Mouse (Mus musculus) heart, postnatal 0 days (tissue): Measurements from ENCODE around the gene Plpp7. TPM values are rescaled to one million over a fixed set of nuclear protein-coding genes. Genes with fewer than 3 reads are reported as not detected.

ENCODE experiments used
- ATAC-seq: fragments of 200-750 bp; cut with Nextera tagmentation; 2 replicates; pipeline ENCODE4 v1.8.0; 2017; ENCODE audit warnings: low read depth, moderate number of reproducible peaks, moderate library complexity; ENCODE audit not compliant: insufficient read depth
- DNase-seq: peaks from one replicate; pipeline ENCODE4 v3.0.0-alpha.2; 2016; ENCODE audit warnings: low spot score
- H3K27ac ChIP-seq: fragments of 300-500 bp; sonication (generic); 2 replicates; pipeline ENCODE4 v1.5.1; 2014; ENCODE audit warnings: low read depth, mild to moderate bottlenecking
- H3K27me3 ChIP-seq: fragments of 300-500 bp; sonication (generic); 2 replicates; pipeline ENCODE4 v1.6.1; 2014; ENCODE audit warnings: low read length, mixed read lengths; ENCODE audit not compliant: control insufficient read depth, insufficient read depth
- H3K36me3 ChIP-seq: fragments of 300-500 bp; sonication (generic); replicated peaks from 2 replicates; pipeline ENCODE4 v1.6.1; 2014; ENCODE audit warnings: low read length, mixed read lengths; ENCODE audit not compliant: control insufficient read depth, insufficient read depth
- H3K4me1 ChIP-seq: fragments of 300-500 bp; sonication (generic); 2 replicates; pipeline ENCODE4 v1.6.1; 2014; ENCODE audit warnings: antibody characterized with exemption; ENCODE audit not compliant: control insufficient read depth, insufficient read depth
- H3K4me2 ChIP-seq: fragments of 300-500 bp; sonication (generic); 2 replicates; pipeline ENCODE4 v1.6.1; 2014; ENCODE audit warnings: low read depth, mild to moderate bottlenecking, low read length, moderate library complexity
- H3K4me3 ChIP-seq: fragments of 300-500 bp; sonication (generic); 2 replicates; pipeline ENCODE4 v1.5.1; 2014; ENCODE audit warnings: low read depth, low read length
- H3K9ac ChIP-seq: fragments of 300-500 bp; sonication (generic); replicated peaks from 2 replicates; pipeline ENCODE4 v1.6.1; 2014; ENCODE audit warnings: low read depth, low read length, mixed read lengths
- H3K9me3 ChIP-seq: fragments of 300-500 bp; sonication (generic); replicated peaks from 2 replicates; pipeline ENCODE4 v1.6.1; 2016; ENCODE audit warnings: low read length; ENCODE audit not compliant: control insufficient read depth
- CTCF ChIP-seq: IDR thresholded peaks from 2 replicates; pipeline ENCODE4 v1.5.1; 2016; ENCODE audit warnings: antibody characterized with exemption, control low read depth, low read depth
- EP300 ChIP-seq: IDR thresholded peaks from 2 replicates; pipeline ENCODE4 v1.6.1; 2016; ENCODE audit warnings: antibody characterized with exemption, low read depth
- WGBS: fragments of 180-500 bp; shearing (Covaris S2); extraction: QIAGEN DNeasy Blood & Tissue Kit; methylation state at CpG from one replicate; pipeline ENCODE4 v1.1.7; 2014; 5-methylcytosine and 5-hydroxymethylcytosine counted together
- polyA plus RNA-seq: library from polyadenylated mRNA; unstranded; fragments of >200 nt; fragmentation: Nextera tagmentation; extraction: Ambion mirVana; gene quantifications from 2 replicates; pipeline ENCODE4 v1.2.1, GENCODE M21; 2015
- total RNA-seq: library from RNA; depleted of rRNA; stranded (reverse); fragments of >200 nt; gene quantifications from 2 replicates; pipeline ENCODE4 v1.2.3, GENCODE M21; 2014; ENCODE audit warnings: low replicate concordance

Gene Plpp7
- total and polyA plus RNA-seq, 2 experiments from 2014 or later, result 24.0 to 56.3 TPM

DNA sequence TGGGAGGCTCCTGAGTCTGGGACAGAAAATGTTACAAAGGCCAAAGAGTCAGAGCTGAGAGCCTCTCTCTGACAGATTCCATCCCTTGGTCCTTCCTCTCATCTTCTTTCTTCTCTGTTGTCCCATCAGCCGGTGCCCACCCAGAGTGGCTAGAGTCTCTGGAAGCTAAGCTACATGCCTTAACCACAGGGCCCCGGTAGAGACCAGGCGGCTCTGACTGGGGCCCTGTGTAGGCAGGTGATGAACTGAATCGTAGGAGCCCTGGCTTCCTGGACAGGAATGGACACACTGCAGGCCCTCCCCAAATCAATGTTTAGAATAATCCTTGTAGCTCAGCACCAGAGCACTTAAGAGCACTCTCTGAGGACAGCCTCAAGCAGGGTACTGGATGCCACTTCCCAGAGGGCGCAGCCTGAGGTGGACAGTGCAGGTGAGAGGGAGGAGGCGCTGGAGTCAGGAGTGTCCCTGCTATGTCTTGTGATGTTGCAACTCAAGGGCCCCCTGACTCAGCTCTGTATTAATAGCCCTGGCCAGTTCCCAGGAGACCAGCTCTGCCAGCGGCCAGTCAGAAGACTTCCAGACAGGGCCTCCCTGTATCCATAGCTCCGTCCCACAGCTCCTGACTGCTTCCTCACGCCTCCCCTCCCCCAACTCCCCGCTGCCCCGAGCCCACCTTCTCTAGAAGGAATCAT lies 34.2 kb downstream of the Plpp7 start:
- Histone ChIP-seq H3K4me1 (peaks cover 30% of the 10 kb centered on the region), H3K9me3 (no peaks in the 10 kb centered on the region), H3K4me2 (peak overlapping the region; percentile 16; the same call in 1 of the 2 replicates), H3K36me3 (no peaks in the 10 kb centered on the region), H3K27ac (peak overlapping the region; percentile 94), H3K4me3 (no peak overlapping the region), H3K9ac (no peak overlapping the region), H3K27me3 (no peaks in the 10 kb centered on the region)
- 24% methylated on average over 11 of the region's 11 CpGs for WGBS
- DNase-seq (peak; percentile 93), ATAC-seq (peak; percentile 86)
- TF ChIP-seq CTCF (no peak), EP300 (peak; percentile 98)

DNA sequence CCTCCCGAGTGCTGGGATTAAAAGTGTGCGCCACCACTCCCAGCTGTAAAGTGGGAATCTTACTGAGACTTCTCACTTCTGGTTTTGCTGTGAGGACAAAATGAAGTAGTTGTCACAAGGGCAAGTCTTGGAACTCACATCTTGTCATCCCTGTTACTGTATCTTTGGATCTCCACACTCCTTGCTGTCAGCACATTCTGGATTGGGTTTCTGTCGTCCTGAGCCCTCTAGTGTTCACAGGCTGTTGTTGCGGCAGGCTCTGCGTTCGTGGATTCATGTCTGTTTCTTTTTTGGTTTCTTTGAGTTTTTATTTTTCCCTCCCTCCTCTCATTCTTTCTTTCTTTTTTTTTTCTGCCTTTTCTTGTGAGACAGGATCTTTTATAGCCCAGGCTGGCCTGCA lies 35.1 kb downstream of the Plpp7 start:
- Histone ChIP-seq H3K27ac (peak overlapping the region; percentile 94), H3K9me3 (no peaks in the 10 kb centered on the region), H3K9ac (no peak overlapping the region), H3K4me1 (peaks cover 30% of the 10 kb centered on the region), H3K36me3 (no peaks in the 10 kb centered on the region), H3K4me3 (no peak overlapping the region), H3K4me2 (peak overlapping the region; percentile 12; the same call in 1 of the 2 replicates), H3K27me3 (no peaks in the 10 kb centered on the region)
- ATAC-seq, result no peak
- WGBS, result 26% methylated on average over 6 of the region's 6 CpGs
- TF ChIP-seq EP300, result no peak
- TF ChIP-seq CTCF, result peak; percentile 85
- DNase-seq, result peak; percentile 52

DNA sequence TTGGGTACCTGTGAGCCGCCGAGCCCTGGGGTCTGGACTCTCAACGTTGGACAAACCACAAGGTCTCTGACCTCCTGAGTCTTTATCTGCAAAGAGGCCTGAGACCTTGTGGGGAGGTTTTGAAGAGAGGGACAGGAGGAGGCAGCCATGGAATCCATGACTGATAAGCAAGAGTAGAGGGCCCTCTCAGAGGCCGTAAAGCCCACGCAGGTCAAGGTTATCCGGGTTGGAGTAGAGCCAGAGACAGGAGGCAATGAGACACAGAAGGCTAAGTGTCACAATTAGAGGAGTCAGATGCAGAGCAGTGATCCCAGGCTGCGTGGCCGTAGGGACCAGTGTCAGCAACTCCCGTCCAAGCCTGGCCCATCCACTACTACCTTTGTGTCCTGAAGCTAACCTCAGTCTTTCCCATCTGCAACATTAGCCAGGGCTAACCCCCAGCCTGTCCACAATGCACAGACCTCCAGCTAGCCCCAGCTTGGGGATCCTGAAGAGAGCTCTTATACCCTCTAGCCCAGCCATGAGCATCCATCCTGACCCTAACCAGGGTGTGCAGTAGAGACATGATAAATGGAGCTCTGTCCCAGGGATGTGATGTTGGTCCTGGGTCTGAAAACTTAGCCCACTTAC lies 36.0 kb downstream of the Plpp7 start:
- H3K4me3 ChIP-seq, result no peak overlapping the region
- TF ChIP-seq EP300 (no peak), CTCF (no peak)
- peaks cover 30% of the 10 kb centered on the region for H3K4me1 ChIP-seq
- no peak overlapping the region for H3K4me2 ChIP-seq
- peak overlapping the region; percentile 94 for H3K27ac ChIP-seq
- H3K36me3 ChIP-seq, result no peaks in the 10 kb centered on the region
- no peak for DNase-seq
- H3K9me3 ChIP-seq, result no peaks in the 10 kb centered on the region
- no peaks in the 10 kb centered on the region for H3K27me3 ChIP-seq
- no peak for ATAC-seq
- 16% methylated on average over 9 of the region's 9 CpGs for WGBS
- no peak overlapping the region for H3K9ac ChIP-seq

DNA sequence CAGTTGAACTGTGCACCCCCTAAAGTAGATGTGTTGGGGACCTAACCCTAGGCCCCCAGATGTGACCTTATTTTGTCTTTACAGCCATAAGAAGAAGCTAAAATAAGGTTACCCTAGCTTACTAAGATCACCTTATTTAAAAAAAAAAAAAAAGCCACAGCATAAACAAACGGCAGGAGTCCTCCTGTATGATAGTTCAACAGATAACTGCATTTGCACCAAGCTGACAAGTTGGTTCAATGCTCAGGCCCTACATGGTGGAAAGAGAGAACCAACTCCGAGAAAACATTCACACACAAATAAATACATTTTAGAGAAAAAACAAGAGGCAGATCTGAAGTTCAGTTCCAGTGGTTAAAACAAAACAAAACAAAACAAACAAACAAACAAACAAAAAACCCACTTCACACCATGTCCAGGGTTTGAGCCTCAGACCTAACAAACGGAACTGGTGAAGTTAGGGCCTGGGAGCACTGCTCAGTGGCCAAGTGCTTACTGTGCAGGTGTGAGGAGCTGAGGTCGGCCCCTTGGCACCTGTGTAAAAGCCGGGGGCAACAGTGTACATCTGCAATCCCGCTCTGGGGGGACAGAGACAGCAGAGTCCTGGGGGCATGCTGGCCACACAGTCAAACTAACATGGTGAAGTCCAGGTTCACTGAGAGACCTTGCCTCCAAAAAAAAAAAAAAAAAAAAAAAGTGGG lies 36.7 kb downstream of the Plpp7 start:
- DNase-seq (no peak), ATAC-seq (no peak)
- WGBS, result 67% methylated on average over 6 of the region's 6 CpGs
- Histone ChIP-seq H3K4me3 (no peak overlapping the region), H3K9ac (no peak overlapping the region), H3K4me2 (no peak overlapping the region), H3K4me1 (peaks cover 30% of the 10 kb centered on the region), H3K9me3 (no peaks in the 10 kb centered on the region), H3K27me3 (no peaks in the 10 kb centered on the region), H3K36me3 (no peaks in the 10 kb centered on the region), H3K27ac (peak overlapping the region; percentile 94; the same call in 1 of the 2 replicates)
- TF ChIP-seq CTCF, result no peak
- no peak for TF ChIP-seq EP300

DNA sequence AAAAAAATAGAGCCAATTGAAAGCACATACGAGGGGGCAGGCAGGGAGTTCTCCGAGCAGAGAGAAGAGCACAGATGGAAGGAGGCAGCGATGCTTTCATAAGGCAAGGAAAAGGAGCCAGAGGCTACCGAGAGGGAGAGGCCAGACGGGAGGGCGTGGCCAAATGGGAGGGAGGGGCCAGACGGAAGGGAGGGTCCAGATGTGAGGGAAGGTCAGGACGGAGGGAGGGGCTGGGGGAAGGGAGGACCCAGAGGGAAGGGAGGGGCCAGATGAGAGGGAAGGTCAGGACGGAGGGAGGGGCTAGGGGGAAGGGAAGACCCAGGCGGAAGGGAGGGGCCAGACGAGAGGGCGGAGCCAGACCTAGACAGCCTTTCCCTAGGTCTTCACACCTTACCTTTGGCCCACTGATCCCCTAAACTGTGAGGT lies 37.3 kb downstream of the Plpp7 start:
- Histone ChIP-seq H3K36me3 (no peaks in the 10 kb centered on the region), H3K27ac (no peak overlapping the region), H3K9me3 (no peaks in the 10 kb centered on the region), H3K27me3 (no peaks in the 10 kb centered on the region), H3K4me2 (no peak overlapping the region), H3K4me3 (no peak overlapping the region), H3K9ac (no peak overlapping the region), H3K4me1 (peaks cover 28% of the 10 kb centered on the region)
- 10% methylated on average over 12 of the region's 12 CpGs for WGBS
- no peak for ATAC-seq
- TF ChIP-seq EP300, result no peak
- no peak for TF ChIP-seq CTCF
- DNase-seq, result peak; percentile 67
